Mouse (Mus musculus) neural tube, embryonic 12.5 days (tissue): ENCODE measurements around the gene Grik5. TPM values are rescaled to one million over a fixed set of nuclear protein-coding genes. Genes with fewer than 3 reads are reported as not detected.

ENCODE experiments used
- ATAC-seq: fragments of 200-750 bp; cut with Nextera tagmentation; 2 replicates; pipeline ENCODE4 v1.8.0; 2017; ENCODE audit warnings: low read depth, mild to moderate bottlenecking, moderate TSS enrichment, moderate library complexity; ENCODE audit not compliant: low FRiP score
- H3K27ac ChIP-seq: fragments of 300-500 bp; sonication (generic); 2 replicates; pipeline ENCODE4 v1.5.1; 2016
- H3K27me3 ChIP-seq: fragments of 300-500 bp; sonication (generic); replicated peaks from 2 replicates; pipeline ENCODE4 v1.6.1; 2016; ENCODE audit warnings: mild to moderate bottlenecking
- H3K36me3 ChIP-seq: fragments of 300-500 bp; sonication (generic); 2 replicates; pipeline ENCODE4 v1.6.1; 2016; ENCODE audit warnings: mild to moderate bottlenecking
- H3K4me1 ChIP-seq: fragments of 300-500 bp; sonication (generic); 2 replicates; pipeline ENCODE4 v1.6.1; 2016
- H3K4me2 ChIP-seq: fragments of 300-500 bp; sonication (generic); replicated peaks from 2 replicates; pipeline ENCODE4 v1.6.1; 2016; ENCODE audit warnings: mild to moderate bottlenecking
- H3K4me3 ChIP-seq: fragments of 300-500 bp; sonication (generic); 2 replicates; pipeline ENCODE4 v1.5.1; 2016
- H3K9ac ChIP-seq: fragments of 300-500 bp; sonication (generic); 2 replicates; pipeline ENCODE4 v1.6.1; 2016; ENCODE audit warnings: mild to moderate bottlenecking
- H3K9me3 ChIP-seq: fragments of 300-500 bp; sonication (generic); 2 replicates; pipeline ENCODE4 v1.6.1; 2016; ENCODE audit warnings: mild to moderate bottlenecking
- WGBS: fragments of 180-500 bp; shearing (Covaris S2); methylation state at CpG from one replicate; pipeline ENCODE4 v1.1.7; 2016; 5-methylcytosine and 5-hydroxymethylcytosine counted together
- polyA plus RNA-seq: library from polyadenylated mRNA; unstranded; fragments of >200 nt; fragmentation: Nextera tagmentation; extraction: Ambion mirVana; gene quantifications from 2 replicates; pipeline ENCODE4 v1.2.1, GENCODE M21; 2016

Gene Grik5
- polyA plus RNA-seq, 1 experiment from 2014 or later = 19.5 TPM

GRCm38 (mm10) chr7:25003291-25003690 lies 68.9 kb downstream of the Grik5 start:
- Histone ChIP-seq H3K9ac (peak overlapping the region; percentile 26; the same call in 1 of the 2 replicates), H3K27ac (no peak overlapping the region), H3K27me3 (peaks cover 27% of the 10 kb centered on the region), H3K4me2 (peak overlapping the region; percentile 72), H3K36me3 (peaks cover 18% of the 10 kb centered on the region), H3K4me1 (peaks cover 42% of the 10 kb centered on the region), H3K4me3 (no peak overlapping the region; the same call in 1 of the 2 replicates), H3K9me3 (no peaks in the 10 kb centered on the region)
- no peak for ATAC-seq
- 56% methylated on average over 11 of the region's 11 CpGs for WGBS

- Histone ChIP-seq H3K36me3 (peaks cover 36% of the 10 kb centered on the region), H3K4me1 (peaks cover 22% of the 10 kb centered on the region), H3K9me3 (no peaks in the 10 kb centered on the region), H3K27ac (no peak overlapping the region), H3K27me3 (peaks cover 17% of the 10 kb centered on the region), H3K4me3 (no peak overlapping the region), H3K9ac (no peak overlapping the region; the same call in 1 of the 2 replicates), H3K4me2 (no peak overlapping the region)
- WGBS = 76% methylated on average over 12 of the region's 12 CpGs
- no peak for ATAC-seq
Measured at GRCm38 (mm10) chr7:25000711-25001110, 71.4 kb downstream of the Grik5 start.

- peaks cover 18% of the 10 kb centered on the region for H3K4me1 ChIP-seq
- H3K9me3 ChIP-seq = no peaks in the 10 kb centered on the region
- no peak overlapping the region for H3K27ac ChIP-seq
- H3K36me3 ChIP-seq = peaks cover 41% of the 10 kb centered on the region
- no peak overlapping the region; the same call in 1 of the 2 replicates for H3K9ac ChIP-seq
- ATAC-seq = no peak
- peaks cover 14% of the 10 kb centered on the region; the same call in 1 of the 2 replicates for H3K27me3 ChIP-seq
- WGBS = 75% methylated on average over 7 of the region's 7 CpGs
- no peak overlapping the region for H3K4me3 ChIP-seq
- no peak overlapping the region for H3K4me2 ChIP-seq
Measured at GRCm38 (mm10) chr7:25000211-25000610, 71.9 kb downstream of the Grik5 start.

GRCm38 (mm10) chr7:24993081-24993480 lies 79.1 kb downstream of the Grik5 start:
- no peak overlapping the region for H3K4me2 ChIP-seq
- 0 out of 2 replicates have a peak, but pooled peaks cover 2% of the 10 kb centered on the region for H3K27me3 ChIP-seq
- no peak for ATAC-seq
- H3K27ac ChIP-seq = no peak overlapping the region
- peaks cover 76% of the 10 kb centered on the region for H3K36me3 ChIP-seq
- H3K9me3 ChIP-seq = no peaks in the 10 kb centered on the region
- no peak overlapping the region for H3K9ac ChIP-seq
- no peaks in the 10 kb centered on the region for H3K4me1 ChIP-seq
- no peak overlapping the region for H3K4me3 ChIP-seq
- 78% methylated on average over 6 of the region's 6 CpGs for WGBS

GRCm38 (mm10) chr7:24990478-24990877 lies 81.7 kb downstream of the Grik5 start:
- H3K27me3 ChIP-seq = 0 out of 2 replicates have a peak, but pooled peaks cover 2% of the 10 kb centered on the region
- peaks cover 77% of the 10 kb centered on the region for H3K36me3 ChIP-seq
- 92% methylated on average over 8 of the region's 8 CpGs for WGBS
- no peak for ATAC-seq
- H3K4me3 ChIP-seq = no peak overlapping the region
- H3K9ac ChIP-seq = no peak overlapping the region
- no peaks in the 10 kb centered on the region for H3K9me3 ChIP-seq
- H3K27ac ChIP-seq = no peak overlapping the region
- H3K4me1 ChIP-seq = no peaks in the 10 kb centered on the region
- no peak overlapping the region for H3K4me2 ChIP-seq

GRCm38 (mm10) chr7:24987941-24988340 lies 84.2 kb downstream of the Grik5 start:
- H3K9ac ChIP-seq = no peak overlapping the region
- ATAC-seq = no peak
- WGBS = 88% methylated on average over 14 of the region's 14 CpGs
- H3K4me1 ChIP-seq = no peaks in the 10 kb centered on the region
- H3K4me2 ChIP-seq = no peak overlapping the region
- H3K36me3 ChIP-seq = peaks cover 69% of the 10 kb centered on the region
- no peak overlapping the region for H3K4me3 ChIP-seq
- H3K27ac ChIP-seq = no peak overlapping the region
- no peaks in the 10 kb centered on the region for H3K9me3 ChIP-seq
- no peaks in the 10 kb centered on the region for H3K27me3 ChIP-seq

GRCm38 (mm10) chr7:24985799-24986198 lies 86.3 kb downstream of the Grik5 start:
- WGBS = 70% methylated on average over 5 of the region's 5 CpGs
- Histone ChIP-seq H3K27me3 (no peaks in the 10 kb centered on the region; the same call in 1 of the 2 replicates), H3K36me3 (peaks cover 74% of the 10 kb centered on the region), H3K4me1 (no peaks in the 10 kb centered on the region), H3K9ac (no peak overlapping the region), H3K4me2 (no peak overlapping the region), H3K4me3 (no peak overlapping the region), H3K9me3 (no peaks in the 10 kb centered on the region), H3K27ac (no peak overlapping the region)
- ATAC-seq = no peak

- Histone ChIP-seq H3K36me3 (peaks cover 74% of the 10 kb centered on the region), H3K27me3 (no peaks in the 10 kb centered on the region; the same call in 1 of the 2 replicates), H3K9me3 (no peaks in the 10 kb centered on the region), H3K9ac (no peak overlapping the region), H3K4me2 (no peak overlapping the region), H3K4me1 (no peaks in the 10 kb centered on the region), H3K27ac (no peak overlapping the region), H3K4me3 (no peak overlapping the region)
- no peak for ATAC-seq
- WGBS = 90% methylated on average over 2 of the region's 2 CpGs
Measured at GRCm38 (mm10) chr7:24984307-24984706, 87.8 kb downstream of the Grik5 start.

GRCm38 (mm10) chr7:24983396-24983795 lies 88.8 kb downstream of the Grik5 start:
- Histone ChIP-seq H3K27ac (no peak overlapping the region), H3K9ac (no peak overlapping the region), H3K9me3 (no peaks in the 10 kb centered on the region), H3K4me1 (no peaks in the 10 kb centered on the region), H3K36me3 (peaks cover 73% of the 10 kb centered on the region), H3K4me2 (no peak overlapping the region), H3K27me3 (no peaks in the 10 kb centered on the region; the same call in 1 of the 2 replicates), H3K4me3 (no peak overlapping the region)
- no peak for ATAC-seq
- 89% methylated on average over 5 of the region's 5 CpGs for WGBS

- Histone ChIP-seq H3K27me3 (no peaks in the 10 kb centered on the region; the same call in 1 of the 2 replicates), H3K9me3 (no peaks in the 10 kb centered on the region), H3K4me2 (no peak overlapping the region), H3K4me1 (no peaks in the 10 kb centered on the region), H3K27ac (no peak overlapping the region), H3K9ac (no peak overlapping the region), H3K4me3 (no peak overlapping the region), H3K36me3 (peaks cover 58% of the 10 kb centered on the region)
- WGBS = 83% methylated on average over 7 of the region's 7 CpGs
- ATAC-seq = no peak
Measured at GRCm38 (mm10) chr7:24980439-24980838, 91.7 kb downstream of the Grik5 start.

GRCm38 (mm10) chr7:24978781-24979180 lies 93.4 kb downstream of the Grik5 start:
- Histone ChIP-seq H3K9me3 (no peaks in the 10 kb centered on the region), H3K4me1 (no peaks in the 10 kb centered on the region), H3K27me3 (no peaks in the 10 kb centered on the region; the same call in 1 of the 2 replicates), H3K9ac (no peak overlapping the region), H3K4me3 (no peak overlapping the region), H3K27ac (no peak overlapping the region; the same call in 1 of the 2 replicates), H3K4me2 (no peak overlapping the region), H3K36me3 (peaks cover 45% of the 10 kb centered on the region)
- ATAC-seq = no peak
- WGBS = 82% methylated on average over 7 of the region's 7 CpGs

GRCm38 (mm10) chr7:24974893-24975595 lies 97.1 kb downstream of the Grik5 start:
- Histone ChIP-seq H3K4me1 (peaks cover 16% of the 10 kb centered on the region), H3K9me3 (no peaks in the 10 kb centered on the region), H3K27ac (no peak overlapping the region), H3K4me3 (no peak overlapping the region), H3K27me3 (no peaks in the 10 kb centered on the region), H3K36me3 (peaks cover 26% of the 10 kb centered on the region; the same call in 1 of the 2 replicates), H3K4me2 (no peak overlapping the region), H3K9ac (no peak overlapping the region)
- no peak for ATAC-seq
- WGBS = 35% methylated on average over 9 of the region's 9 CpGs

GRCm38 (mm10) chr7:24973902-24974301 lies 98.2 kb downstream of the Grik5 start:
- H3K27ac ChIP-seq = no peak overlapping the region
- H3K9me3 ChIP-seq = no peaks in the 10 kb centered on the region
- peaks cover 21% of the 10 kb centered on the region; the same call in 1 of the 2 replicates for H3K36me3 ChIP-seq
- no peak for ATAC-seq
- H3K27me3 ChIP-seq = no peaks in the 10 kb centered on the region
- peaks cover 16% of the 10 kb centered on the region for H3K4me1 ChIP-seq
- H3K4me3 ChIP-seq = no peak overlapping the region
- H3K4me2 ChIP-seq = no peak overlapping the region
- H3K9ac ChIP-seq = no peak overlapping the region
- 74% methylated on average over 5 of the region's 5 CpGs for WGBS
